Mouse (Mus musculus) heart, embryonic 13.5 days (tissue): ENCODE measurements around the gene Ube2o. TPM values are rescaled to one million over a fixed set of nuclear protein-coding genes. Genes with fewer than 3 reads are reported as not detected.

Experiments
- ATAC-seq: fragments of 200-750 bp; cut with Nextera tagmentation; 2 replicates; pipeline ENCODE4 v1.8.0; 2017; ENCODE audit warnings: moderate TSS enrichment; ENCODE audit not compliant: insufficient number of reproducible peaks, low FRiP score, low TSS enrichment; ENCODE audit errors: extremely low read depth
- H3K27ac ChIP-seq: fragments of 300-500 bp; sonication (generic); replicated peaks from 2 replicates; pipeline ENCODE4 v1.5.1; 2015; ENCODE audit warnings: moderate library complexity, mild to moderate bottlenecking, inconsistent platforms
- H3K27me3 ChIP-seq: fragments of 300-500 bp; sonication (generic); replicated peaks from 2 replicates; pipeline ENCODE4 v1.6.1; 2015; ENCODE audit warnings: mild to moderate bottlenecking, inconsistent platforms
- H3K36me3 ChIP-seq: fragments of 300-500 bp; sonication (generic); 2 replicates; pipeline ENCODE4 v1.6.1; 2015; ENCODE audit warnings: mild to moderate bottlenecking, inconsistent platforms
- H3K4me1 ChIP-seq: fragments of 300-500 bp; sonication (generic); 2 replicates; pipeline ENCODE4 v1.6.1; 2015; ENCODE audit warnings: inconsistent platforms
- H3K4me2 ChIP-seq: fragments of 300-500 bp; sonication (generic); 2 replicates; pipeline ENCODE4 v1.6.1; 2015; ENCODE audit warnings: inconsistent platforms, mild to moderate bottlenecking, moderate library complexity
- H3K4me3 ChIP-seq: fragments of 300-500 bp; sonication (generic); 2 replicates; pipeline ENCODE4 v1.5.1; 2015; ENCODE audit warnings: moderate library complexity, mild to moderate bottlenecking, inconsistent platforms
- H3K9ac ChIP-seq: fragments of 300-500 bp; sonication (generic); 2 replicates; pipeline ENCODE4 v1.6.1; 2015; ENCODE audit warnings: inconsistent platforms, mild to moderate bottlenecking, moderate library complexity
- H3K9me3 ChIP-seq: fragments of 300-500 bp; sonication (generic); 2 replicates; pipeline ENCODE4 v1.6.1; 2016; ENCODE audit warnings: inconsistent platforms
- WGBS: fragments of 180-500 bp; shearing (Covaris S2); methylation state at CpG from one replicate; pipeline ENCODE4 v1.1.7; 2015; ENCODE audit warnings: mixed read lengths; 5-methylcytosine and 5-hydroxymethylcytosine counted together
- polyA plus RNA-seq: library from polyadenylated mRNA; unstranded; fragments of >200 nt; fragmentation: Nextera tagmentation; extraction: Ambion mirVana; gene quantifications from 2 replicates; pipeline ENCODE4 v1.2.1, GENCODE M21; 2015

The Ube2o gene
- polyA plus RNA-seq, 1 experiment from 2014 or later = 8.3 TPM

- no peak overlapping the region for H3K4me2 ChIP-seq
- no peak overlapping the region for H3K4me3 ChIP-seq
- no peaks in the 10 kb centered on the region for H3K9me3 ChIP-seq
- peaks cover 90% of the 10 kb centered on the region for H3K4me1 ChIP-seq
- H3K36me3 ChIP-seq = peaks cover 15% of the 10 kb centered on the region
- 82% methylated on average over 1 of the region's 1 CpGs for WGBS
- no peaks in the 10 kb centered on the region for H3K27me3 ChIP-seq
- H3K9ac ChIP-seq = no peak overlapping the region
- ATAC-seq = no peak
- H3K27ac ChIP-seq = no peak overlapping the region
Observed at GRCm38 (mm10) chr11:116552194-116552593, 29.1 kb downstream of the Ube2o start.

- H3K4me2 ChIP-seq = no peak overlapping the region
- peaks cover 75% of the 10 kb centered on the region for H3K4me1 ChIP-seq
- no peak for ATAC-seq
- peaks cover 29% of the 10 kb centered on the region for H3K36me3 ChIP-seq
- H3K27ac ChIP-seq = peak overlapping the region; percentile 65
- H3K27me3 ChIP-seq = no peaks in the 10 kb centered on the region
- H3K9ac ChIP-seq = peak overlapping the region; percentile 48; the same call in 1 of the 2 replicates
- no peaks in the 10 kb centered on the region for H3K9me3 ChIP-seq
- 37% methylated on average over 7 of the region's 7 CpGs for WGBS
- no peak overlapping the region for H3K4me3 ChIP-seq
Observed at GRCm38 (mm10) chr11:116550748-116551147, 30.5 kb downstream of the Ube2o start.

DNA sequence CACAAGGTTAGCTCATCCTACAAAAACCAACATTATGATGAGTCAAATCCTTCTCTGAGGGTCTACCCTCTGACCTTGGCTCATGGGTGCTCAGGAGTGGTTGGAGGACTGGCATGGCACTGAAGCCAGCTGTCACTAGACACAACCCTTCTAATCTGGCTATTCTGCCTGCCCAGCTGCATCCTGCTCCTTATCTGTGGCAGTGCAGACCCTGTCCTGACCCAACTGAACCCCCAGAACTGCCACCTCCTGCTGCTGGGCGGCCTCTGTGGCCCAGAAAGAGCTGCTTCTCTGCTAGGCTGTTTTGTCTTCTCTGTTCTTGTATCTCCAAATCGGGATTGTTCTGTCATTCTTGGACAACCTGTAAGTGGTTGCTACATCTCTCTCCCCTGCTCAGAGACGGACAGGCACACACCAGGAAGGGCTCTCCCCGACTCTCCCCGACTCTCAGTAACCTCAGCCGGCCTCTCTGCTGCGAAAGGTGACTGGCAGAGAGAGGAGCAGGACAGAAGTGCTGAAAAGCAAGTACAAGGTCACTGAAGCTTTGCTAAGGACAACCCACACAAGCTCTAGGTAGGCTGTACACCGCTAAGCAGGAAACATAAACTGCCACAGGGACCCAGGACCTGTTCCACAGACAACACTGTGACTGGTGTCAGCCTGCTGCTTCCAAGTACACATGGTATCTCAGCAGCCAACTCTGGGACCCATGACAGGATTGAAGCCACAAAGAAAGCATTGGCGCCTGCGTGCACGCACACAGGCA is 31.8 kb downstream of the Ube2o start:
- WGBS = 48% methylated on average over 11 of the region's 11 CpGs
- H3K27ac ChIP-seq = peak overlapping the region; percentile 65
- no peak for ATAC-seq
- peak overlapping the region; percentile 67 for H3K9ac ChIP-seq
- H3K4me3 ChIP-seq = peak overlapping the region; percentile 3; the same call in 1 of the 2 replicates
- no peaks in the 10 kb centered on the region for H3K9me3 ChIP-seq
- H3K4me1 ChIP-seq = peaks cover 62% of the 10 kb centered on the region
- no peaks in the 10 kb centered on the region for H3K27me3 ChIP-seq
- H3K36me3 ChIP-seq = peaks cover 42% of the 10 kb centered on the region
- H3K4me2 ChIP-seq = peak overlapping the region; percentile 41

DNA sequence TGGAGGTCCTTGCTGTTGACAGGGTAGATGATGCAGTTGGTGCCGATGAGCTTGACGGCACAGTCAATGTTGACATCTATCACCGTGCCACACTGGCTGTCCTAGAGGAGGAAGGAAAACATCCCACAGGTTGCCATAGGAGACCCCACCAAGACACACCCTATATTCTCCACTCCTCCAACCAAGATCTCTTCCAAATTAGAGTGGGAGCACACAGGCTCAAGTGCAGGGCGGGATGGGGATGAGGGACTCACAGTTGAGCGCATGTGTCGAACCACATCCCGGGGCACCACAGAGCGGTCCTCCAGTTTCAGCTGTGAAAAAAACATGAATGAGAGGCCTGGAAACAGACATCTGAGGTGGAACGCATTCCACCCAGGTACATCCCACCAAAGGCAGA is 32.5 kb downstream of the Ube2o start:
- Histone ChIP-seq H3K36me3 (peaks cover 49% of the 10 kb centered on the region), H3K9me3 (no peaks in the 10 kb centered on the region), H3K27me3 (no peaks in the 10 kb centered on the region), H3K4me1 (peaks cover 55% of the 10 kb centered on the region), H3K9ac (no peak overlapping the region; the same call in 1 of the 2 replicates), H3K4me2 (no peak overlapping the region), H3K27ac (no peak overlapping the region), H3K4me3 (no peak overlapping the region)
- no peak for ATAC-seq
- 84% methylated on average over 9 of the region's 9 CpGs for WGBS

GRCm38 (mm10) chr11:116547296-116548060 is 33.8 kb downstream of the Ube2o start:
- Histone ChIP-seq H3K9me3 (no peaks in the 10 kb centered on the region), H3K4me2 (no peak overlapping the region), H3K27ac (no peak overlapping the region), H3K9ac (no peak overlapping the region), H3K4me1 (peaks cover 43% of the 10 kb centered on the region), H3K36me3 (peaks cover 62% of the 10 kb centered on the region), H3K4me3 (no peak overlapping the region), H3K27me3 (no peaks in the 10 kb centered on the region)
- no peak for ATAC-seq
- 83% methylated on average over 17 of the region's 17 CpGs for WGBS

- Histone ChIP-seq H3K9me3 (no peaks in the 10 kb centered on the region), H3K9ac (no peak overlapping the region), H3K27me3 (no peaks in the 10 kb centered on the region), H3K4me2 (no peak overlapping the region), H3K4me3 (no peak overlapping the region), H3K27ac (no peak overlapping the region), H3K36me3 (peaks cover 100% of the 10 kb centered on the region), H3K4me1 (0 out of 2 replicates have a peak, but pooled peaks cover 2% of the 10 kb centered on the region)
- ATAC-seq = no peak
- WGBS = 75% methylated on average over 4 of the region's 4 CpGs
Observed at GRCm38 (mm10) chr11:116543110-116543509, 38.1 kb downstream of the Ube2o start.

- H3K4me1 ChIP-seq = peaks cover 12% of the 10 kb centered on the region
- peaks cover 91% of the 10 kb centered on the region for H3K36me3 ChIP-seq
- no peak for ATAC-seq
- no peak overlapping the region for H3K4me2 ChIP-seq
- no peaks in the 10 kb centered on the region for H3K9me3 ChIP-seq
- WGBS = 92% methylated on average over 11 of the region's 11 CpGs
- no peak overlapping the region for H3K9ac ChIP-seq
- H3K4me3 ChIP-seq = no peak overlapping the region
- no peak overlapping the region for H3K27ac ChIP-seq
- no peaks in the 10 kb centered on the region for H3K27me3 ChIP-seq
Observed at GRCm38 (mm10) chr11:116541183-116541582, 40.1 kb downstream of the Ube2o start.

DNA sequence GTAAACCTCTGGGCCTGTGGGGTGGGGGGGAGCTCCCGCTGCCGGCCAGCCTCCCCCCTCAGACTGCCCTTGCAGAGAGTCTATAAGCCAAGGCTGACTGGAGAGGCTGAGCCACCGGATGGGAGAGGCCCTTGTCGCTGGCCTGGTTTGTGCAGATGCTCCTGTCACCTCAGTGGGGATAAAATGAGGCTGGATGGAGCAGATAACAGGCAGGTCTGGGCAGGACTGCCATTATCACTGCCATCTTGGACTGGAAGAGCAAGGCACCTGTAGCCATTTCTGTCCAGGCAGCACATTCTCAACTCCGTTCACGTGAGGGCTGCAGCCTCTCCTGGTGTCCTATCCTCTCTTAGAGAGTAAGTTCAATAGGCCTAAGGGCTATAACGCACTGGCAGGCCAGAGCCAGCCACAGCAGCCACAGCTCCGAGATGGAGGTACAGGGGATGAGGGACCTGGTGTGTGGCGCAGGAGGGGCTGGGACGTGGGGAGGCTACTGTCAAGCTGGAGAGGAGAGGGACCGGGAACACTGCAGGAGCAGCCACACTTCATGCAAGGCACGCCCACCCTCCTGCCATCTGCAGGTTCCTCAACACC is 43.0 kb downstream of the Ube2o start:
- H3K27ac ChIP-seq = no peak overlapping the region
- peaks cover 62% of the 10 kb centered on the region for H3K36me3 ChIP-seq
- H3K9ac ChIP-seq = no peak overlapping the region

DNA sequence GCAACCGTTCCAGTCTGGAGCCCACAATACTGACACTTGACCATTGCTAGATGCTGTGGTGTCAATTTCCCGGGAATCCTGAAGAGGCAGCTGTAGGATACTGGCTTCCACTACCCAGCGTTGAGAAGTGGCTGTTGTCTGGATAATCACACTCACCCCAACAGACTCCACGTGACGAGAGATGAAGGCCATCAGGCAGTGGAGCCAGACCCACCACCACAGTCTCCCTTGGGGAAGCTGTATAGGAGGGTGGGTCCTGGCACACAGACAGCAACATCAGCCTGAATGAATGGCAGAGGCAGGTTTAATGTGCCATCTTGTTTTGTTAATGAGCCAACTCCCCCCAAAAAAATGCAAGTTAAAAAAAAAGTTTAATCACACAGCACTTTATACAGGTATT is 43.9 kb downstream of the Ube2o start:
- Histone ChIP-seq H3K9ac (peak overlapping the region; percentile 8; the same call in 1 of the 2 replicates), H3K4me1 (peaks cover 30% of the 10 kb centered on the region), H3K4me2 (no peak overlapping the region), H3K27me3 (peaks cover 34% of the 10 kb centered on the region), H3K9me3 (no peaks in the 10 kb centered on the region), H3K4me3 (no peak overlapping the region), H3K27ac (no peak overlapping the region), H3K36me3 (peaks cover 53% of the 10 kb centered on the region)
- no peak for ATAC-seq
- 42% methylated on average over 5 of the region's 5 CpGs for WGBS

More for the DNA sequence above, 43.0 kb downstream of the Ube2o start:
- H3K27me3 ChIP-seq = peaks cover 25% of the 10 kb centered on the region
- H3K9me3 ChIP-seq = no peaks in the 10 kb centered on the region
- no peak overlapping the region for H3K4me3 ChIP-seq
- peaks cover 22% of the 10 kb centered on the region for H3K4me1 ChIP-seq
- no peak for ATAC-seq
- WGBS = 83% methylated on average over 12 of the region's 12 CpGs
- no peak overlapping the region for H3K4me2 ChIP-seq

GRCm38 (mm10) chr11:116536685-116537084 is 44.6 kb downstream of the Ube2o start:
- H3K36me3 ChIP-seq = peaks cover 46% of the 10 kb centered on the region
- no peak overlapping the region for H3K4me2 ChIP-seq
- no peak for ATAC-seq
- H3K27me3 ChIP-seq = peaks cover 41% of the 10 kb centered on the region
- H3K27ac ChIP-seq = no peak overlapping the region
- H3K4me3 ChIP-seq = no peak overlapping the region
- WGBS = 56% methylated on average over 7 of the region's 7 CpGs
- no peaks in the 10 kb centered on the region for H3K9me3 ChIP-seq
- H3K9ac ChIP-seq = 0 out of 2 replicates have a peak overlapping the region, but pooled peaks have one; percentile 8
- H3K4me1 ChIP-seq = peaks cover 37% of the 10 kb centered on the region

GRCm38 (mm10) chr11:116534154-116534865 is 46.9 kb downstream of the Ube2o start:
- H3K27ac ChIP-seq = no peak overlapping the region
- H3K4me3 ChIP-seq = peak overlapping the region; percentile 59
- H3K9me3 ChIP-seq = no peaks in the 10 kb centered on the region
- peak overlapping the region; percentile 80 for H3K9ac ChIP-seq
- H3K4me2 ChIP-seq = peak overlapping the region; percentile 100
- peak; percentile 58; the same call in 1 of the 2 replicates for ATAC-seq
- WGBS = 16% methylated on average over 20 of the region's 20 CpGs
- peaks cover 22% of the 10 kb centered on the region for H3K36me3 ChIP-seq
- peaks cover 55% of the 10 kb centered on the region for H3K4me1 ChIP-seq
- H3K27me3 ChIP-seq = peaks cover 62% of the 10 kb centered on the region
